In the genomic region with DNA sequence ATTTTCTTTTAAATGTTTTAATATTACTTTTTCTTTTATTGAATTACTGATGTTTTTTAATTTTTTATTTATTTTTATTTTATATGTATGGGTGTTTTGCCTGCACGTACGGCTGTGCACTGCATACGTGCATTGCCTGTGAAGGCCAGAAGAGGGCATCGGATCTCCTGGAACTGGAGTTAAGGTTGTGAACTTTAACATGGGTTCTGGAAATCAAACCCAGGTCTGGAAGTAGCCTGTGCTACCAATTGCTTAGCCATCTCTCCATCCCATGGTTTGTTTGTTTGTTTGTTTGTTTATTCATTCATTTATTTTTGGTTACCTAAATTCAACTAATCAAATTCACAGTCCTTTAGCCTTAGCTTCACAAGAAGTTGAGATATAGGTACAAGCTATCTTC, we compare ENCODE assay signal across 9 mouse cellular contexts. TPM values are rescaled to one million over a fixed set of nuclear protein-coding genes. Genes with fewer than 3 reads are reported as not detected.
DNase-seq lines count a peak whose midpoint lies in the region; ATAC-seq and TF ChIP-seq lines count a peak whose summit lies in the region.
"Had no signal": no experiment of that assay in that cellular context is flagged by ENCODE, and none has a peak within 500 bp of the region (broad histone marks: within the 10 kb centered on the region; RNA-seq: fewer than 3 reads in every experiment).

No protein-coding gene starts in this region.

- 64% methylated on average over 4 of the region's 4 CpGs for WGBS in kidney, adult 2 months
- WGBS in kidney, embryonic 16.5 days = 65% methylated on average over 4 of the region's 4 CpGs
- WGBS in limb, embryonic 10.5 days = 48% methylated on average over 4 of the region's 4 CpGs

- no peak overlapping the region for H3K4me3 ChIP-seq in kidney, adult 2 months (ENCODE audit: insufficient read depth, low read depth, low read length)
- no peak overlapping the region for H3K4me3 ChIP-seq in kidney, embryonic 16.5 days (ENCODE audit: low read length)
- no peak overlapping the region for H3K4me3 ChIP-seq in MEL (ENCODE audit: control insufficient read depth in 1 of 2, insufficient read depth in 1 of 2, low read depth in 2 of 2, low read length in 2 of 2)
- no peak overlapping the region for H3K4me3 ChIP-seq in cortical plate, adult 2 months (ENCODE audit: insufficient read depth, low read length)
- H3K4me3 ChIP-seq in limb, embryonic 10.5 days = no peak overlapping the region

- TF ChIP-seq POLR2A in kidney, adult 2 months (IDR thresholded peaks at IDR 0.05; ENCODE audit: low read depth, low read length) = no peak
- TF ChIP-seq POLR2A in MEL (IDR thresholded peaks at IDR 0.05; ENCODE audit: control insufficient read depth in 1 of 2, insufficient read depth in 1 of 2, low read depth in 1 of 2, low read length in 2 of 2, poor library complexity in 1 of 2) = no peak
- TF ChIP-seq POLR2A in cortical plate, adult 2 months (IDR thresholded peaks at IDR 0.05; ENCODE audit: extremely low read depth, insufficient read depth, low read length) = no peak

- TF ChIP-seq CTCF in kidney, adult 2 months (conservative IDR thresholded peaks at IDR 0.05; ENCODE audit: insufficient read depth, insufficient read length, low read depth, low read length) = peak; percentile 64
- peak; percentile 33 to 61 (median 53) for TF ChIP-seq CTCF in MEL (IDR thresholded peaks at IDR 0.05 in 2 of 3, conservative IDR thresholded peaks at IDR 0.05 in 1 of 3; ENCODE audit: control insufficient read depth in 1 of 3, insufficient read depth in 1 of 3, low read depth in 2 of 3, low read length in 3 of 3, poor library complexity in 1 of 3, severe bottlenecking in 1 of 3)
- peak; percentile 16; the same call in 1 of the 2 replicates for TF ChIP-seq CTCF in cortical plate, adult 2 months (IDR thresholded peaks at IDR 0.05; ENCODE audit: extremely low read depth, insufficient read depth, low read length)

- no peak; the same call in 1 of the 2 replicates for ATAC-seq in kidney, embryonic 16.5 days (ENCODE audit: low FRiP score, low TSS enrichment)
- peak; percentile 36; the same call in 1 of the 2 replicates for ATAC-seq in neutrophil, adult 5-6 weeks (ENCODE audit: extremely low read depth, insufficient number of reproducible peaks, low FRiP score, poor library complexity, severe bottlenecking)

- H3K79me2 ChIP-seq in MEL (ENCODE audit: control insufficient read depth, insufficient read depth, low read length, poor library complexity) = no peaks in the 10 kb centered on the region

- no peak overlapping the region for H3K9ac ChIP-seq in kidney, embryonic 16.5 days (replicated peaks; ENCODE audit: low read length)
- H3K9ac ChIP-seq in MEL (ENCODE audit: control insufficient read depth, low read depth, low read length, poor library complexity, severe bottlenecking) = no peak overlapping the region
- H3K9ac ChIP-seq: limb, embryonic 15.5 days had no signal

- no peaks in the 10 kb centered on the region; the same call in 1 of the 2 replicates for H3K4me1 ChIP-seq in kidney, adult 2 months (ENCODE audit: control insufficient read depth, insufficient read depth, low read length)
- H3K4me1 ChIP-seq in kidney, embryonic 16.5 days (ENCODE audit: insufficient read depth, low read length) = peaks cover 10% of the 10 kb centered on the region; the same call in 1 of the 2 replicates
- peaks cover 0 to 7% of the 10 kb centered on the region in 2 experiments; a peak in 1 of 4 replicates for H3K4me1 ChIP-seq in MEL (ENCODE audit: control insufficient read depth in 1 of 2, insufficient read depth in 2 of 2, low read length in 2 of 2)
- no peaks in the 10 kb centered on the region for H3K4me1 ChIP-seq in cortical plate, adult 2 months (ENCODE audit: control insufficient read depth, insufficient read depth, low read length)
- H3K4me1 ChIP-seq in limb, embryonic 10.5 days = peaks cover 9% of the 10 kb centered on the region; the same call in 1 of the 2 replicates

- TF ChIP-seq EP300 in MEL (IDR thresholded peaks at IDR 0.05; ENCODE audit: low read depth in 1 of 2, low read length in 2 of 2) = no peak

- no peaks in the 10 kb centered on the region; the same call in 1 of the 2 replicates for H3K36me3 ChIP-seq in kidney, adult 2 months (ENCODE audit: control insufficient read depth, insufficient read depth, low read length)
- 0 out of 2 replicates have a peak, but pooled peaks cover 6% of the 10 kb centered on the region for H3K36me3 ChIP-seq in kidney, embryonic 16.5 days (ENCODE audit: insufficient read depth, low read length)
- H3K36me3 ChIP-seq in MEL (ENCODE audit: control insufficient read depth in 1 of 2, insufficient read depth in 2 of 2, low read length in 2 of 2) = peaks cover 0 to 2% of the 10 kb centered on the region in 2 experiments; a peak in 1 of 4 replicates
- no peaks in the 10 kb centered on the region for H3K36me3 ChIP-seq in limb, embryonic 10.5 days
- H3K36me3 ChIP-seq: limb, embryonic 15.5 days had no signal

- no peak overlapping the region for H3K4me2 ChIP-seq in kidney, embryonic 16.5 days (replicated peaks; ENCODE audit: low read depth, low read length)

- TF ChIP-seq RAD21 in MEL (IDR thresholded peaks at IDR 0.05; ENCODE audit: low read depth, low read length) = peak; percentile 11; the same call in 1 of the 2 replicates

- peak; percentile 52 for DNase-seq in kidney, adult 2 months
- DNase-seq in MEL (ENCODE audit: low read depth, low spot score) = peak; percentile 71
- peak; percentile 61 for DNase-seq in limb, embryonic 10.5 days (ENCODE audit: low spot score)
- no peak for DNase-seq in frontal cortex, postnatal 36 days (ENCODE audit: low spot score in 2 of 2)
- DNase-seq in cerebellum, adult 9-10 months = no peak

- H3K27me3 ChIP-seq in kidney, adult 2 months (replicated peaks; ENCODE audit: control insufficient read depth, insufficient read depth, low read length) = no peaks in the 10 kb centered on the region
- H3K27me3 ChIP-seq in kidney, embryonic 16.5 days (ENCODE audit: insufficient read depth, low read length) = no peaks in the 10 kb centered on the region
- H3K27me3 ChIP-seq in MEL (ENCODE audit: control insufficient read depth in 1 of 2, insufficient read depth in 2 of 2, low read length in 2 of 2) = 0 out of 4 replicates have a peak, but pooled peaks cover 0 to 1% of the 10 kb centered on the region in 2 experiments
- H3K27me3 ChIP-seq in limb, embryonic 10.5 days (ENCODE audit: low read depth, poor library complexity, severe bottlenecking) = no peaks in the 10 kb centered on the region
- H3K27me3 ChIP-seq: limb, embryonic 15.5 days had no signal

- 0 out of 2 replicates have a peak, but pooled peaks cover 2% of the 10 kb centered on the region for H3K9me3 ChIP-seq in kidney, embryonic 16.5 days (ENCODE audit: low read length)
- H3K9me3 ChIP-seq in MEL (replicated peaks; ENCODE audit: insufficient read depth, low read length) = no peaks in the 10 kb centered on the region
- no peaks in the 10 kb centered on the region for H3K9me3 ChIP-seq in limb, embryonic 10.5 days (replicated peaks)
- H3K9me3 ChIP-seq: limb, embryonic 15.5 days had no signal

- H3K27ac ChIP-seq in kidney, adult 2 months (ENCODE audit: insufficient read depth, low read depth, low read length) = no peak overlapping the region
- H3K27ac ChIP-seq in kidney, embryonic 16.5 days (ENCODE audit: low read length) = no peak overlapping the region
- H3K27ac ChIP-seq in MEL (ENCODE audit: control insufficient read depth, low read depth, low read length) = no peak overlapping the region
- H3K27ac ChIP-seq in cortical plate, adult 2 months (ENCODE audit: insufficient read depth, low read length) = no peak overlapping the region
- no peak overlapping the region for H3K27ac ChIP-seq in limb, embryonic 10.5 days

TF ChIP-seq in MEL, 35 proteins besides CTCF, POLR2A, EP300 and RAD21 (continues in another document):
- TF ChIP-seq SIN3A (IDR thresholded peaks at IDR 0.05; ENCODE audit: low read length) (no peak), POLR2AphosphoS5 (IDR thresholded peaks at IDR 0.05; ENCODE audit: borderline replicate concordance, low read depth, low read length) (no peak), MYB (IDR thresholded peaks at IDR 0.05; ENCODE audit: low read depth, low read length) (no peak), USF1 (IDR thresholded peaks at IDR 0.05; ENCODE audit: low read depth, low read length) (no peak), ZNF384 (IDR thresholded peaks at IDR 0.05; ENCODE audit: low read depth, low read length) (no peak), SMC3 (IDR thresholded peaks at IDR 0.05; ENCODE audit: low read depth, low read length) (no peak; the same call in 1 of the 2 replicates), ELF1 (IDR thresholded peaks at IDR 0.05; ENCODE audit: low read depth, low read length) (no peak), ETS1 (IDR thresholded peaks at IDR 0.05; ENCODE audit: low read depth, low read length) (no peak), CHD2 (IDR thresholded peaks at IDR 0.05; ENCODE audit: low read length) (no peak), MXI1 (IDR thresholded peaks at IDR 0.05; ENCODE audit: low read depth, low read length) (no peak), MAX (IDR thresholded peaks at IDR 0.05; ENCODE audit: low read length) (no peak), ZC3H11A (IDR thresholded peaks at IDR 0.05; ENCODE audit: low read depth, low read length) (no peak), USF2 (IDR thresholded peaks at IDR 0.05; ENCODE audit: borderline replicate concordance in 1 of 2, insufficient read depth in 1 of 2, low read depth in 1 of 2, low read length in 2 of 2) (no peak), ZMIZ1 (IDR thresholded peaks at IDR 0.05; ENCODE audit: low read depth, low read length) (no peak), GATA1 (IDR thresholded peaks at IDR 0.05; ENCODE audit: low read depth, low read length) (no peak)

RNA-seq across cellular contexts. Expression of a gene that starts 10.7 kb away (rescaled TPM):
- 28.0 and 35.0 TPM in 2 replicates for polyA plus RNA-seq in kidney, adult 2 months (2012; rRNA removed)
- polyA plus RNA-seq in kidney, embryonic 16.5 days (2015; fragmentation: Nextera tagmentation; extraction: Ambion mirVana) = 40.6 and 42.3 TPM in 2 replicates
- 0.35 and 0.36 TPM in 2 replicates for total RNA-seq in MEL (2012; rRNA removed)
- under 1 TPM in 1 of 2 experiments, not detected in 1; 0.84 TPM for polyA plus RNA-seq in MEL (2012; ENCODE audit: insufficient read depth in 1 of 2, insufficient read length in 2 of 2, low read depth in 1 of 2, low replicate concordance in 2 of 2, missing spikeins in 1 of 2)
- polyA plus RNA-seq in cortical plate, adult 2 months (2012; rRNA removed) = 6.3 and 7.2 TPM in 2 replicates
- 13.1 and 17.1 TPM in 2 replicates for polyA plus RNA-seq in limb, embryonic 10.5 days (2016; fragmentation: Nextera tagmentation; extraction: Ambion mirVana)
- total RNA-seq in neutrophil, adult 5-6 weeks (2017) = 1.4 and 1.8 TPM in 2 replicates

RNA-seq across cellular contexts. Expression of a gene that starts 27.7 kb away (rescaled TPM):
- 429 and 521 TPM in 2 replicates for polyA plus RNA-seq in kidney, adult 2 months (2012; rRNA removed)
- polyA plus RNA-seq in kidney, embryonic 16.5 days (2015; fragmentation: Nextera tagmentation; extraction: Ambion mirVana) = 606 and 725 TPM in 2 replicates
- total RNA-seq in MEL (2012; rRNA removed) = 3,142 and 3,178 TPM in 2 replicates
- polyA plus RNA-seq in MEL (2012; ENCODE audit: insufficient read depth in 1 of 2, insufficient read length in 2 of 2, low read depth in 1 of 2, low replicate concordance in 2 of 2, missing spikeins in 1 of 2) = 1,000 to 10,000 TPM in 1 of 2 experiments, not detected in 1; 1,648 TPM
- polyA plus RNA-seq in cortical plate, adult 2 months (2012; rRNA removed) = 613 and 648 TPM in 2 replicates
- 718 and 830 TPM in 2 replicates for polyA plus RNA-seq in limb, embryonic 10.5 days (2016; fragmentation: Nextera tagmentation; extraction: Ambion mirVana)
- total RNA-seq in neutrophil, adult 5-6 weeks (2017) = 617 and 655 TPM in 2 replicates

Comparison
In these comparisons a context has a peak if more than half of its experiments do, and no peak if none do; other contexts are left out.
1. DNase-seq: peak in kidney, adult 2 months (single experiment), MEL (single experiment) and limb, embryonic 10.5 days (single experiment); none in frontal cortex, postnatal 36 days (0 of 2) and cerebellum, adult 9-10 months (single experiment).
2. Peak in every context shown above with its lines, with median percentiles within 50 percentile points of each other: CTCF ChIP-seq.